In the genomic region with DNA sequence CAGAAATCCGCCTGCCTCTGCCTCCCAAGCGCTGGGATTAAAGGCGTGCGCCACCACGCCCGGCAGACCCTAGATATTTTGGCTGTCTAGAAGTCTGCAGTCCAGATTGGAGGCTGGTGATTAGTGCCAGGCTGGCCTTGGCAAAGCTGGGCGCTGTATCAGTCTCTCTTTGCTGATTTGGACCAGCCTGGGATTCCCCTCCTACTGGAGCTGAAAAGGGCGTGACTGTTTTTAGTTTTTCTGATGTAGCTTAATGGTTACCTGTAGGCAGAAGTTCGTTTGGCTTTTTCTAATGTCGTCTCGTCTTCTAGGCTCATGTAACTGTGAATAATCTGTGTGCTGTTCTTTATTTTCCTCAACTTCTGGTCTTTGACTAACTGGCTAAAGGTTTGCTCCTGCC, we compare ENCODE assay signal across 9 mouse cellular contexts. TPM values are rescaled to one million over a fixed set of nuclear protein-coding genes. Genes with fewer than 3 reads are reported as not detected.
DNase-seq lines count a peak whose midpoint lies in the region; ATAC-seq and TF ChIP-seq lines count a peak whose summit lies in the region.
"Had no signal": no experiment of that assay in that cellular context is flagged by ENCODE, and none has a peak within 500 bp of the region (broad histone marks: within the 10 kb centered on the region; RNA-seq: fewer than 3 reads in every experiment).

No protein-coding gene starts in this region.

- intact Hi-C loops in left cerebral cortex, adult 2 months (cut with DNase I): loop anchor here (5.0 kb wide), 2 partner anchors 77 to 127 kb away; a partner anchor contains a TSS

- H3K36me3 ChIP-seq in embryonic facial prominence, embryonic 13.5 days: peaks cover 23% of the 10 kb centered on the region
- peaks cover 5% of the 10 kb centered on the region for H3K36me3 ChIP-seq in intestine, embryonic 16.5 days (ENCODE audit: control insufficient read depth, insufficient read depth, low read length)
- H3K36me3 ChIP-seq in neural tube, embryonic 14.5 days (ENCODE audit: control insufficient read depth, insufficient read depth, low read length): no peaks in the 10 kb centered on the region; the same call in 1 of the 2 replicates

- H3K27me3 ChIP-seq in embryonic facial prominence, embryonic 13.5 days: no peaks in the 10 kb centered on the region
- H3K27me3 ChIP-seq in intestine, embryonic 16.5 days (replicated peaks; ENCODE audit: control insufficient read depth, insufficient read depth, low read length): no peaks in the 10 kb centered on the region
- H3K27me3 ChIP-seq in neural tube, embryonic 14.5 days (ENCODE audit: control insufficient read depth, insufficient read depth, low read length): no peaks in the 10 kb centered on the region

- WGBS in embryonic facial prominence, embryonic 13.5 days: 63% methylated on average over 11 of the region's 11 CpGs
- WGBS in intestine, embryonic 16.5 days: 59% methylated on average over 11 of the region's 11 CpGs
- WGBS in neural tube, embryonic 14.5 days: 68% methylated on average over 11 of the region's 11 CpGs

- peak overlapping the region; percentile 90 for H3K9ac ChIP-seq in embryonic facial prominence, embryonic 13.5 days
- H3K9ac ChIP-seq in intestine, embryonic 16.5 days (ENCODE audit: low read depth, low read length): peak overlapping the region; percentile 80
- peak overlapping the region; percentile 73; the same call in 1 of the 2 replicates for H3K9ac ChIP-seq in neural tube, embryonic 14.5 days (replicated peaks; ENCODE audit: low read depth, low read length)

- no peak for TF ChIP-seq CTCF in left cerebral cortex, adult 2 months (IDR thresholded peaks at IDR 0.05)

- H3K9me3 ChIP-seq in embryonic facial prominence, embryonic 13.5 days: no peaks in the 10 kb centered on the region
- H3K9me3 ChIP-seq in intestine, embryonic 16.5 days (ENCODE audit: control insufficient read depth, low read length): no peaks in the 10 kb centered on the region
- no peaks in the 10 kb centered on the region for H3K9me3 ChIP-seq in neural tube, embryonic 14.5 days (ENCODE audit: control insufficient read depth, low read length)

- peaks cover 23% of the 10 kb centered on the region for H3K4me1 ChIP-seq in embryonic facial prominence, embryonic 13.5 days
- H3K4me1 ChIP-seq in intestine, embryonic 16.5 days (ENCODE audit: control insufficient read depth, insufficient read depth, low read length): peaks cover 14% of the 10 kb centered on the region; the same call in 1 of the 2 replicates
- peaks cover 17% of the 10 kb centered on the region for H3K4me1 ChIP-seq in neural tube, embryonic 14.5 days (ENCODE audit: control insufficient read depth, insufficient read depth, low read length)

- peak overlapping the region; percentile 93 for H3K4me3 ChIP-seq in left cerebral cortex, adult 2 months
- peak overlapping the region; percentile 73 for H3K4me3 ChIP-seq in embryonic facial prominence, embryonic 13.5 days
- peak overlapping the region; percentile 82 for H3K4me3 ChIP-seq in intestine, embryonic 16.5 days (ENCODE audit: low read length)
- H3K4me3 ChIP-seq in neural tube, embryonic 14.5 days (ENCODE audit: low read depth, low read length): peak overlapping the region; percentile 70

- ATAC-seq in embryonic facial prominence, embryonic 13.5 days (ENCODE audit: insufficient number of reproducible peaks, insufficient read depth, low FRiP score, low TSS enrichment, low read depth): no peak
- no peak for ATAC-seq in intestine, embryonic 16.5 days
- no peak for ATAC-seq in neural tube, embryonic 14.5 days (ENCODE audit: low read depth)

- H3K27ac ChIP-seq in left cerebral cortex, adult 2 months: no peak overlapping the region
- no peak overlapping the region for H3K27ac ChIP-seq in embryonic facial prominence, embryonic 13.5 days
- H3K27ac ChIP-seq in intestine, embryonic 16.5 days (ENCODE audit: low read length): no peak overlapping the region
- H3K27ac ChIP-seq in neural tube, embryonic 14.5 days (ENCODE audit: low read depth, low read length): no peak overlapping the region

- no peak for DNase-seq in left cerebral cortex, adult 2 months (ENCODE audit: extremely low spot score in 1 of 2, low spot score in 2 of 2)
- no peak for DNase-seq in left cerebral cortex, adult 8-10 months (ENCODE audit: low spot score in 2 of 2)
- no peak for DNase-seq in spleen, adult 12 weeks (ENCODE audit: low spot score)
- no peak for DNase-seq in thymus, postnatal 4 days
- no peak for DNase-seq in ovary, postnatal 10 days (ENCODE audit: low spot score)
- DNase-seq: right cerebral cortex, postnatal 14 days had no signal

- H3K4me2 ChIP-seq in embryonic facial prominence, embryonic 13.5 days: peak overlapping the region; percentile 83
- peak overlapping the region; percentile 70 for H3K4me2 ChIP-seq in intestine, embryonic 16.5 days (ENCODE audit: low read depth, low read length)
- H3K4me2 ChIP-seq in neural tube, embryonic 14.5 days (ENCODE audit: low read depth, low read length): peak overlapping the region; percentile 86

RNA-seq across cellular contexts. Expression of a gene that starts 1.4 kb away (rescaled TPM):
- total RNA-seq in left cerebral cortex, adult 2 months (2021): 10 to 100 TPM; 83.8 TPM
- total RNA-seq in left cerebral cortex, adult 8-10 months (2022): 10 to 100 TPM; 90.2 to 93.1 (median 91.0) TPM
- polyA plus RNA-seq in embryonic facial prominence, embryonic 13.5 days (2015; fragmentation: Nextera tagmentation; extraction: Ambion mirVana): 248 and 252 TPM in 2 replicates
- 119 and 127 TPM in 2 replicates for polyA plus RNA-seq in intestine, embryonic 16.5 days (2015; fragmentation: Nextera tagmentation; extraction: Ambion mirVana)
- polyA plus RNA-seq in neural tube, embryonic 14.5 days (2014; fragmentation: Nextera tagmentation; extraction: Ambion mirVana): 210 and 222 TPM in 2 replicates

RNA-seq across cellular contexts. Expression of a gene that starts 42.6 kb away (rescaled TPM):
- total RNA-seq in left cerebral cortex, adult 2 months (2021): 10 to 100 TPM; 26.2 to 35.7 TPM
- total RNA-seq in left cerebral cortex, adult 8-10 months (2022): 10 to 100 TPM; 17.0 to 28.0 (median 23.5) TPM
- polyA plus RNA-seq in embryonic facial prominence, embryonic 13.5 days (2015; fragmentation: Nextera tagmentation; extraction: Ambion mirVana): 47.0 and 53.5 TPM in 2 replicates
- 51.1 and 60.3 TPM in 2 replicates for polyA plus RNA-seq in intestine, embryonic 16.5 days (2015; fragmentation: Nextera tagmentation; extraction: Ambion mirVana)
- 43.7 and 48.9 TPM in 2 replicates for polyA plus RNA-seq in neural tube, embryonic 14.5 days (2014; fragmentation: Nextera tagmentation; extraction: Ambion mirVana)

RNA-seq across cellular contexts. Expression of a gene that starts 48.6 kb away (rescaled TPM):
- 10 to 100 TPM; 47.5 to 53.6 TPM for total RNA-seq in left cerebral cortex, adult 2 months (2021)
- total RNA-seq in left cerebral cortex, adult 8-10 months (2022): 10 to 100 TPM; 48.0 to 68.9 (median 52.3) TPM
- polyA plus RNA-seq in embryonic facial prominence, embryonic 13.5 days (2015; fragmentation: Nextera tagmentation; extraction: Ambion mirVana): 120 and 123 TPM in 2 replicates
- 44.6 and 50.2 TPM in 2 replicates for polyA plus RNA-seq in intestine, embryonic 16.5 days (2015; fragmentation: Nextera tagmentation; extraction: Ambion mirVana)
- polyA plus RNA-seq in neural tube, embryonic 14.5 days (2014; fragmentation: Nextera tagmentation; extraction: Ambion mirVana): 67.7 and 75.1 TPM in 2 replicates

RNA-seq across cellular contexts. Expression of a gene that starts 55.6 kb away (rescaled TPM):
- 10 to 100 TPM; 56.1 to 61.0 TPM for total RNA-seq in left cerebral cortex, adult 2 months (2021)
- total RNA-seq in left cerebral cortex, adult 8-10 months (2022): 10 to 100 TPM; 49.5 to 64.9 (median 60.9) TPM
- 74.5 and 79.8 TPM in 2 replicates for polyA plus RNA-seq in embryonic facial prominence, embryonic 13.5 days (2015; fragmentation: Nextera tagmentation; extraction: Ambion mirVana)
- polyA plus RNA-seq in intestine, embryonic 16.5 days (2015; fragmentation: Nextera tagmentation; extraction: Ambion mirVana): 77.7 and 82.5 TPM in 2 replicates
- 53.1 and 59.4 TPM in 2 replicates for polyA plus RNA-seq in neural tube, embryonic 14.5 days (2014; fragmentation: Nextera tagmentation; extraction: Ambion mirVana)

RNA-seq across cellular contexts. Expression of a gene that starts 56.9 kb away (rescaled TPM):
- 1 to 10 TPM; 1.2 to 2.4 TPM for total RNA-seq in left cerebral cortex, adult 2 months (2021)
- 1 to 10 TPM; 1.2 to 1.5 (median 1.4) TPM for total RNA-seq in left cerebral cortex, adult 8-10 months (2022)
- 22.3 and 30.1 TPM in 2 replicates for polyA plus RNA-seq in embryonic facial prominence, embryonic 13.5 days (2015; fragmentation: Nextera tagmentation; extraction: Ambion mirVana)
- polyA plus RNA-seq in intestine, embryonic 16.5 days (2015; fragmentation: Nextera tagmentation; extraction: Ambion mirVana): 158 and 172 TPM in 2 replicates
- 1.1 and 2.3 TPM in 2 replicates for polyA plus RNA-seq in neural tube, embryonic 14.5 days (2014; fragmentation: Nextera tagmentation; extraction: Ambion mirVana)
